Mouse (Mus musculus) brain, embryonic 14.5 days (tissue): ENCODE results near the gene Tmem178b.
A peak's percentile ranks its signal among the peaks of the same experiment; 100 is the strongest.

Source experiments
- CTCF ChIP-seq: fragments of 200-500 bp; IDR thresholded peaks from 2 replicates; pipeline ENCODE4 v1.5.1; 2012; ENCODE audit warnings: inconsistent platforms, mild to moderate bottlenecking, moderate library complexity, borderline replicate concordance; ENCODE audit not compliant: insufficient read depth, insufficient read length; ENCODE audit errors: extremely low read depth
- POLR2A ChIP-seq: fragments of 200-500 bp; IDR thresholded peaks from 2 replicates; pipeline ENCODE4 v1.6.1; 2012; ENCODE audit warnings: mild to moderate bottlenecking, inconsistent platforms, borderline replicate concordance; ENCODE audit not compliant: poor library complexity, insufficient read depth, insufficient read length, severe bottlenecking; ENCODE audit errors: extremely low read depth

DNA sequence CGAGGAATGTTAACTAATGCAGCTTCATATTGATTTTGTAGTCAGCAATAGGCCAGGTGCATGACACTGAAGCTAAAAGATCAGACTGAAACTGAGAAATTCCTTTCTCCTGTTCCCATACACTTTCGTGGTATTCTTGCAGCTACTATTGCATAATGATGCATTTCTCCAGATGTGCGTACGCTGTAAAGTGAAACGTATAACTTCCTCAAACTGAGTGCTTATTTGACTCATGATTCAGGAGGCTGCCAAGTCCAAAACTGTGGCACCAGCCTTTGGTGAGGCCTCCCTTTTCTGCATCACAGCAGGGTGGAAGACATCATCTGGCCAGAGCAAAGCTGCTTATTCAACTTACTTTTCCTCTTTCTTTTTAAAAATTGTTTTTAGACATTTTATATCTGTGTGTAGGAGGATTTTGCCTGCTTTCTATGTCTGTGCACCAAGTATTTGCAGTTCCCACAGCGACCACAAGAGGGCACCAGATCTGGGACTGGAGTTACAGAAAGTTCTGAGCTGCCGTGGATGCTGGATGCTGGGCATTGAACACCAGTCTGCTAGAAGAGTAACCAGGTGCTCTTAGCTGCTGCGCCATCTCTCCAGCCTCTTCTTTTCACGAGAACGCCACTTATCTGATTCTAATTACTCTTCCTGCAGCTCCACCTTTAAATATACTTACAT lies 362.9 kb downstream of the Tmem178b start:
- TF ChIP-seq POLR2A, result no peak
- peak; percentile 88 for TF ChIP-seq CTCF
